Mouse (Mus musculus): ENCODE results near the gene Tspan32.

DNA sequence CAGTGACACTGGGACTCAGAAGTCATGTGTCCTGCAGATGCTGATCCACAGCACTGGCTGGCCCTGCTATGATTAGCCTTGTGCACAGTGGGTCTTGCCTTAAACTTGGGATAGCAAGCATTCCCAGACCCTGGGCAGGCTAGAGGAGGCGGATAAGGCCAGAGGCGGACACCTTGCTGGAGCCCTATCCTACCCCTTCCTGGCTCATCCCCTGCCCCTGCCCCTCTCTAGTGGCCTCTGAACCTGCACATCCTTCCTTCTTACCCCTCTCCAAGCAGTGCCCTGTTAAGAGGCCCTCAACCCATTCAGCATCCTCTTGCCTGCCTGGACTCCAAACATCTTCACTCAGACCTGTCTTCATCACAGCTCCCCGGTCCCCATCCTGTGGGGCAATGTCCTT is 35.7 kb downstream of the Tspan32 start:
- TF ChIP-seq CTCF (IDR thresholded peaks at IDR 0.05; ENCODE audit: low read depth, low read length) (no peak), GATA1 (IDR thresholded peaks at IDR 0.05; ENCODE audit: borderline replicate concordance, low read length) (no peak)
